Mouse (Mus musculus): ENCODE measurements at regions not wholly inside any gene's neighbourhood (a gene's known extent, or its start where the extent isn't known, plus 50 kb on each side); places are given as distances from the start of the nearest gene placed in this dataset.
"Not testable (repeated sequence)": the region's sequence is repeated elsewhere in the genome, so short reads cannot be mapped to it uniquely, and the experiment has no call there.

GRCm38 (mm10) chrX:80876211-80876610, 194.3 kb upstream of the Tmem47 start:
- not testable (repeated sequence) for DNase-seq

GRCm38 (mm10) chrX:80901524-80901923, 169.0 kb upstream of the Tmem47 start:
- peak; percentile 19 for DNase-seq

- DNase-seq, result no peak
Observed at GRCm38 (mm10) chrX:80932695-80933094, 137.8 kb upstream of the Tmem47 start.
